Mouse (Mus musculus): Measurements from ENCODE around the gene Gm10491. TPM values are rescaled to one million over a fixed set of nuclear protein-coding genes. Genes with fewer than 3 reads are reported as not detected.
A peak's percentile ranks its signal among the peaks of the same experiment; 100 is the strongest.
"Not testable (repeated sequence)": the region's sequence is repeated elsewhere in the genome, so short reads cannot be mapped to it uniquely, and the experiment has no call there.

Gm10491 gene
- polyA plus RNA-seq, 1 experiment from 2014 or later = not detected

DNA sequence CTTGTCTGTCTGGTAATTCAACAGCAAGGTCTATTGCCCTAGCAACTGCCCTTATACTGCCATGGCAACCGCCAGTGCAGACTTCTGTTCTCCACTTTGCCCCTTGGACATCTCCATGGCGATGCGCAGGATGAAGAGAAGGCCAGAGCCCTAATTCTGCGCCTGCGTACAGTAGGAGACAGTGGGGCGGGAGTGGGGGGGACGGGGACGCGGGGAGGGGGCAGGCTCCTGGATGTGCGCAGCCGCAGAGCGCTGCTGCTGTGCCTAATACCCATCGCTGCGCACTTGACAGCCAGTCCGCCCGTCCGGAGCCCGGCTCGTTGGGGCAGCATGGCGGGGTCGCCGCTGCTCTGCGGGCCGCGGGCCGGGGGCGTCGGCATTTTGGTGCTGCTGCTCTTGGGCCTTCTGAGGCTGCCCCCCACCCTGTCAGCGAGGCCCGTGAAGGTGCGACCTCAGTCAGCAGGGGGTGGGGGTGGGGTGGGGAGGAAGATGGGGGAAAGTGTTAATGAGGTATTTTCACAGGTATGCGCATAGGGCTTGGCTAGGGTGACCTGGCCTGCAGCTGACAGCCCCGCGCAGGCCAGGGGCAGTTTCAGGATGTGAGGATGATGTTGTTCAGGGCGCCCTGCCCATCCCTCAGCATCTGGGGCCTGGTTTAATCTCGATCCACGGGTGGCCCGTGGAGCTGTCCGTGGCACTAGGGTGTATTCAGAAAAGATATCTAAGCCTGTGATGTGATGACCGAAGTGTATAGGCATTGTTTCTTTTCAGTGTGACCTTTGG is 12.2 kb upstream of the Gm10491 start, which contains the start of gene Pcsk1n:
TSS of gene Pcsk1n (plus strand) at position 222 of the 783 bp plus-strand sequence.
- no peak within 1 kb of the TSS for H3K4me2 ChIP-seq
- 20% methylated on average over 40 of the region's 40 CpGs for WGBS (ENCODE audit: insufficient replicate concordance)
- H3K27me3 ChIP-seq = peaks cover 68% of the 10 kb centered on the region
- no peaks in the 10 kb centered on the region for H3K36me3 ChIP-seq (replicated peaks)
- ATAC-seq (ENCODE audit: insufficient read depth) = no peak
- no peaks in the 10 kb centered on the region for H3K4me1 ChIP-seq (replicated peaks)
- no peak within 1 kb of the TSS for H3K4me3 ChIP-seq (replicated peaks)
- H3K9ac ChIP-seq = no peak within 1 kb of the TSS
- H3K9me3 ChIP-seq (replicated peaks) = no peaks in the 10 kb centered on the region
- H3K27ac ChIP-seq (replicated peaks) = no peak within 1 kb of the TSS

DNA sequence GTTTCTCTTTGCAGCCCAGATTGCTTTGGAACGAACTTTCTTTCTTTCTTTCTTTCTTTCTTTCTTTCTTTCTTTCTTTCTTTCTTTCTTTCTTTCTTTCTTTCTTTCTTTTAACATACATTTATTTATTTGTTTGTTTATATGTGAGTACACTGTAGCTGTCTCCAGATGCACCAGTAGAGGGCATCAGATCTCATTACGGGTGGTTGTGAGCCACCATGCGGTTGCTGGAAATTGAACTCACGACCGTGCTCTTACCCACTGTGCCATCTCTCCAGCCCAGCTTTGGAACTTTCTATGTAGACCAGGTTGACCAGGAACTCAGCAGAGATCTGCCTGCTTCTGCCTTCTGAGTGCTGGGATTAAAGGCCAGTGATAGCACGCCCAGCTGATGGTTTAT is 10.3 kb upstream of the Gm10491 start:
- not testable (repeated sequence) for H3K4me1 ChIP-seq (replicated peaks); H3K9ac ChIP-seq; H3K4me2 ChIP-seq; H3K4me3 ChIP-seq (replicated peaks); H3K36me3 ChIP-seq (replicated peaks); H3K27ac ChIP-seq (replicated peaks); H3K9me3 ChIP-seq (replicated peaks); ATAC-seq (ENCODE audit: insufficient read depth)
- 53% methylated on average over 6 of the region's 6 CpGs for WGBS (ENCODE audit: insufficient replicate concordance)
- H3K27me3 ChIP-seq = peaks cover 50% of the 10 kb centered on the region

- H3K4me2 ChIP-seq; ATAC-seq (ENCODE audit: insufficient read depth); H3K4me1 ChIP-seq (replicated peaks); H3K9me3 ChIP-seq (replicated peaks); H3K36me3 ChIP-seq (replicated peaks); H3K4me3 ChIP-seq (replicated peaks); H3K27ac ChIP-seq (replicated peaks); H3K9ac ChIP-seq: not testable (repeated sequence)
- 20% methylated on average over 3 of the region's 3 CpGs for WGBS (ENCODE audit: insufficient replicate concordance)
- peaks cover 27% of the 10 kb centered on the region for H3K27me3 ChIP-seq
Measured at GRCm38 (mm10) chrX:7915669-7916068, 8.0 kb upstream of the Gm10491 start.

- no peak overlapping the region for H3K27ac ChIP-seq (replicated peaks)
- H3K27me3 ChIP-seq = no peaks in the 10 kb centered on the region
- H3K4me3 ChIP-seq (replicated peaks) = no peak overlapping the region
- H3K36me3 ChIP-seq (replicated peaks) = peaks cover 10% of the 10 kb centered on the region; the same call in 1 of the 2 replicates
- no peak for ATAC-seq (ENCODE audit: insufficient read depth)
- no peak overlapping the region for H3K9ac ChIP-seq
- 53% methylated on average over 6 of the region's 6 CpGs for WGBS (ENCODE audit: insufficient replicate concordance)
- no peak overlapping the region for H3K4me2 ChIP-seq
- no peaks in the 10 kb centered on the region for H3K4me1 ChIP-seq (replicated peaks)
- H3K9me3 ChIP-seq (replicated peaks) = no peaks in the 10 kb centered on the region
Measured at GRCm38 (mm10) chrX:7910473-7910872, 2.8 kb upstream of the Gm10491 start.

DNA sequence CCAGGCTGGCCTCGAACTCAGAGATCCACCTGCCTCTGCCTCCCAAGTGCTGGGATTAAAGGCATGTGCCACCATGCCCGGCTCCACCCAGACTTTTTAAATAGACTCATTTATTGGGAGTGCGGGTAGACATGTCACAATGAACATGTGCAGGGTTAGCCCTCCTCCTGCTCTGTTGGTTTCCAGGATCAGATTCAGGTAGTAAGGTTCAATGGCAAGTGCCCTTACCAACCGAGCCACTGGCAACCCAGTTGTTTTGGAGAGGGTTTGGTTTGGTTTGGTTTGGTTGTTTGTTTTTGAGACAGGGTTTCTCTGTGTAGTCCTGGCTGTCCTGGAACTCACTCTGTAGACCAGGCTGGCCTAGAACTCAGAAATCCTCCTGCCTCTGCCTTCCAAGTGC is 1.6 kb upstream of the Gm10491 start, which contains the start of gene Gm10490:
TSS of gene Gm10490 (plus strand) at position 301 of the 400 bp plus-strand sequence.
- 63% methylated on average over 4 of the region's 4 CpGs for WGBS (ENCODE audit: insufficient replicate concordance)
- not testable (repeated sequence) for H3K27me3 ChIP-seq; H3K9me3 ChIP-seq (replicated peaks); H3K4me1 ChIP-seq (replicated peaks); H3K4me3 ChIP-seq (replicated peaks); H3K27ac ChIP-seq (replicated peaks); ATAC-seq (ENCODE audit: insufficient read depth); H3K9ac ChIP-seq; H3K4me2 ChIP-seq
- H3K36me3 ChIP-seq (replicated peaks) = peaks cover 10% of the 10 kb centered on the region; the same call in 1 of the 2 replicates

GRCm38 (mm10) chrX:7904441-7904840 is 3.2 kb downstream of the Gm10491 start:
- peaks cover 13% of the 10 kb centered on the region; the same call in 1 of the 2 replicates for H3K36me3 ChIP-seq (replicated peaks)
- WGBS (ENCODE audit: insufficient replicate concordance) = 71% methylated on average over 5 of the region's 5 CpGs
- no peaks in the 10 kb centered on the region for H3K27me3 ChIP-seq
- no peak for ATAC-seq (ENCODE audit: insufficient read depth)
- no peak overlapping the region for H3K4me2 ChIP-seq
- no peak overlapping the region for H3K9ac ChIP-seq
- no peak overlapping the region for H3K4me3 ChIP-seq (replicated peaks)
- H3K9me3 ChIP-seq (replicated peaks) = no peaks in the 10 kb centered on the region
- H3K27ac ChIP-seq (replicated peaks) = no peak overlapping the region
- H3K4me1 ChIP-seq (replicated peaks) = peaks cover 10% of the 10 kb centered on the region

DNA sequence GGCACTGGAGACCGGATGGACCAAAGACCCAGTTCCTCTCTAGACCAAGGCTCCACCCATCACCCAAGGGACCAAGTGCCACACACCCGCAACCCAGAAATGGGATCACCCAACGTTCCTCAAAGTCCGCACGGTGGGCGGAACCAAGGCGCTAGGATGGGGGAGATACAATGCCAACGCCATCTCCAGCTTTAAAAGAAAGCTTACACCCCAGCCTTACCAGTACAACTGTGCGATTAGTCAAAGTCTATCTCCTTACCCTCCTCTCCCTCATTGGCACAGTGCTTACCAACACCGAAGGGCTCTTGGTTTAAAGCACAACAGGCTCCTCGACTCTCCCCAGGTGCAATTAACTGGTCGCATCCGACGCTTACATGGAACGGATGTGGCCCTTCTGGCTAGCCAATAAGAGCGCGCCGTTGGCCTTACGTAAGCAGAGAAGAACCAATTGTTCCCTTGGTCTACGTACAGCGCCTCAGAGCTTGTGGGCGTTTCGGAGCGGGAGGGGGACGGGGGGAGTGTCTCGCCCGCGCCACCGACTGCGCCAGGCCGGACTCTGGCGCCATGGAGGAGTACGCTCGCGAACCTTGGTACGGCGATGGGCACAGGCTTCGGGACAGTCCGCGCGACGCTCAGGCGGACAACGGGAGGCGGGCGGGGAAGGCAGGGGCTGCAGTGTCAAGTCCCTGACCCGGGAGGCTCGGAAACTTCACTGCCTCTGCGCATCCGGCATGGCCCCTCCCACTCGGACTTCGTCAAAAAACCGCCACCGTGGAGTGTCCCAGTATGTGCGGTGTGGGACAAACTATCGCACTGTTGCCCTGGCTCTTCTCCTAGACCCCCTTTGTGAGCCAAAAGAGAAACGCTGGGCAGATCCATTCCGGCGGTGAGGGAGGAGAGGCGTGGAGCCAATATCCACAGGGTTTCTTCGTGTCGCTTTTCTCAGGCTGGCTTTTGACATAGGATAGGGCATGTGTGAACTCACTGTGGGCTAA is 8.5 kb downstream of the Gm10491 start, which contains the start of the genes Pqbp1 and Timm17b:
TSS of gene Pqbp1 (minus strand) at position 390 of the 995 bp plus-strand sequence.
TSS of gene Timm17b (plus strand) at position 478 of the 995 bp plus-strand sequence.
- Histone ChIP-seq H3K4me3 (replicated peaks) (peak within 1 kb of the TSS; percentile 74), H3K9ac (peak within 1 kb of the TSS; percentile 64), H3K36me3 (replicated peaks) (peaks cover 16% of the 10 kb centered on the region; the same call in 1 of the 2 replicates), H3K27ac (replicated peaks) (peak within 1 kb of the TSS; percentile 84), H3K4me1 (replicated peaks) (peaks cover 20% of the 10 kb centered on the region), H3K9me3 (replicated peaks) (no peaks in the 10 kb centered on the region), H3K4me2 (peak within 1 kb of the TSS; percentile 78), H3K27me3 (no peaks in the 10 kb centered on the region)
- 16% methylated on average over 60 of the region's 62 CpGs for WGBS (ENCODE audit: insufficient replicate concordance)
- ATAC-seq (ENCODE audit: insufficient read depth) = peak; percentile 99

DNA sequence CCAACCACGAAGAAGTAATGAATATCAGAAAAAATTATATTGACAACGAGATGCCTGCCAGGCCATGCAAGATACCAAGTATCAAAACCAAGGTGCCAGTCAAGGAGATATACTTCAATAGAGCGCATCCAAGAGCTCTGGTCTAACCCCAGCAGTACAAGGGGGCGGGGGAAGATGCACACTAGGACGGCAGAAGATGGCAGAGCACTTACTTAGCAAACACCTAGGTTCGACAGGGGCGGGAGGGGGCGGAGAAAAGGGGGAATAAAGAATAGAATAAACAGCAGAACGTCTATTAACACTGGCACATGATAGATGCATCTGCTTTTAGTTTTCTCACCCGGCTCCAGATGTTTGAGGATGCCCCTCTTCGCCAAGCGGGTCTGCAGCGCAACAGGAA is 9.4 kb downstream of the Gm10491 start:
- no peak for ATAC-seq (ENCODE audit: insufficient read depth)
- peak overlapping the region; percentile 50 for H3K9ac ChIP-seq
- H3K4me2 ChIP-seq = peak overlapping the region; percentile 78
- H3K4me3 ChIP-seq (replicated peaks) = peak overlapping the region; percentile 74
- H3K36me3 ChIP-seq (replicated peaks) = peaks cover 18% of the 10 kb centered on the region; the same call in 1 of the 2 replicates
- H3K4me1 ChIP-seq (replicated peaks) = peaks cover 20% of the 10 kb centered on the region
- H3K9me3 ChIP-seq (replicated peaks) = no peaks in the 10 kb centered on the region
- whole genome bisulfite sequencing (ENCODE audit: insufficient replicate concordance) = 17% methylated on average over 13 of the region's 13 CpGs
- peak overlapping the region; percentile 84 for H3K27ac ChIP-seq (replicated peaks)
- H3K27me3 ChIP-seq = no peaks in the 10 kb centered on the region

- Histone ChIP-seq H3K36me3 (replicated peaks) (no peaks in the 10 kb centered on the region), H3K4me3 (replicated peaks) (peak within 1 kb of the TSS; percentile 69), H3K27ac (replicated peaks) (peak within 1 kb of the TSS; percentile 67; the same call in 1 of the 2 replicates), H3K9me3 (replicated peaks) (no peaks in the 10 kb centered on the region), H3K27me3 (no peaks in the 10 kb centered on the region), H3K4me1 (replicated peaks) (peaks cover 22% of the 10 kb centered on the region), H3K4me2 (peak within 1 kb of the TSS; percentile 74), H3K9ac (peak within 1 kb of the TSS; percentile 58)
- WGBS (ENCODE audit: insufficient replicate concordance) = 12% methylated on average over 49 of the region's 49 CpGs
- ATAC-seq (ENCODE audit: insufficient read depth) = peak; percentile 93
Measured at GRCm38 (mm10) chrX:7883841-7884567, 23.6 kb downstream of the Gm10491 start, which contains the start of gene Slc35a2. Gene Slc35a2 (plus strand): TSS chrX:7884028.

DNA sequence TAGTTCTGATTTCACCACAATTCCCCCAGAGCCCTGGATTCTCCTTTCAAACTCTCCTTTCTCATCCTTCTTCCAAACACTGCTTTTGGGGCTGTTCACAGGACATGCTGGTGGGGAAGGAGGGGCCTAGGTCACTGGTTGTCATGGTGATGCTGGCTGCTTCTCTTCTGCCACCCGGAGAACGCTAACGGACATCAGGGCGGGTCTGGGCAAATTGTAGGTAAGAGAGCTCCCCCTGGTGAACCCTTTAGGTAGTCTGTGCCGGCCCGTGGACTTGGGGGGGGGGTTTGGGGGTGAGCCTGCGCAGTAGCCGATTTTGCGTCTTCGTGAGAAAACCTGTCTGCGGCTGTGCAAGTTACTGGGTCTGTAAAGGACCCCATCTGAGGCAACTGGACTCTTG is 27.8 kb downstream of the Gm10491 start:
- no peak for ATAC-seq (ENCODE audit: insufficient read depth)
- Histone ChIP-seq H3K4me1 (replicated peaks) (peaks cover 34% of the 10 kb centered on the region), H3K9ac (no peak overlapping the region), H3K4me2 (peak overlapping the region; percentile 82), H3K4me3 (replicated peaks) (no peak overlapping the region), H3K36me3 (replicated peaks) (peaks cover 12% of the 10 kb centered on the region), H3K9me3 (replicated peaks) (no peaks in the 10 kb centered on the region), H3K27ac (replicated peaks) (no peak overlapping the region), H3K27me3 (peaks cover 4% of the 10 kb centered on the region; the same call in 1 of the 2 replicates)
- 14% methylated on average over 11 of the region's 11 CpGs for WGBS (ENCODE audit: insufficient replicate concordance)
